Mouse (Mus musculus) small intestine, adult 10 weeks (tissue): ENCODE data around the gene Zkscan7. TPM values are rescaled to one million over a fixed set of nuclear protein-coding genes. Genes with fewer than 3 reads are reported as not detected.

Experiments
- polyA plus RNA-seq: library from polyadenylated mRNA; stranded (reverse); fragments of 350-450 nt; fragmentation: Illumina TruSeq; extraction: RNeasy Lipid Tissue Mini Kit (QIAGEN cat#74804); gene quantifications from one replicate; pipeline ENCODE4 v1.2.3, GENCODE M21; 2014; ENCODE audit warnings: low replicate concordance

Zkscan7 gene
- polyA plus RNA-seq, result 22.1 TPM

GRCm38 (mm10) chr9:122885385-122885784, at the start of gene Zkscan7:
TSS of gene Zkscan7 (plus strand) at chr9:122885685.

GRCm38 (mm10) chr9:122843760-122844159, 41.7 kb upstream of the Zkscan7 start, which contains the start of gene Gm35549:
TSS of gene Gm35549 (minus strand) at chr9:122844035.

GRCm38 (mm10) chr9:122865697-122866166, 19.8 kb upstream of the Zkscan7 start, which contains the start of gene Zfp445:
TSS of gene Zfp445 (minus strand) at chr9:122866006.

GRCm38 (mm10) chr9:122922936-122923381, 37.5 kb downstream of the Zkscan7 start, which contains the start of gene Zfp105:
TSS of gene Zfp105 (plus strand) at chr9:122923072.

Other genes starting within 250 kb of the Zkscan7 start
- 0.22 TPM for gene Topaz1, start 138.3 kb upstream of the Zkscan7 start, polyA plus RNA-seq
- 11.8 TPM for gene Tcaim, start 80.1 kb upstream of the Zkscan7 start, polyA plus RNA-seq
- not detected for gene Gm35549, start 41.6 kb upstream of the Zkscan7 start, polyA plus RNA-seq
- 134 TPM for gene Zfp445, start 19.7 kb upstream of the Zkscan7 start, polyA plus RNA-seq
- gene Zfp105, start 37.4 kb downstream of the Zkscan7 start, polyA plus RNA-seq, result 1.8 TPM
- 160 TPM for gene 1110059G10Rik, start 65.3 kb downstream of the Zkscan7 start, polyA plus RNA-seq
- 58.2 TPM for gene Kif15, start 65.4 kb downstream of the Zkscan7 start, polyA plus RNA-seq
- 7.7 TPM for gene Tmem42, start 135.6 kb downstream of the Zkscan7 start, polyA plus RNA-seq
- gene Tgm4, start 149.0 kb downstream of the Zkscan7 start, polyA plus RNA-seq, result not detected
- 37.4 TPM for gene Zdhhc3, start 227.5 kb downstream of the Zkscan7 start, polyA plus RNA-seq
- gene Exosc7, start 227.5 kb downstream of the Zkscan7 start, polyA plus RNA-seq, result 15.6 TPM